Mouse (Mus musculus) thymus, postnatal 4 days (tissue): ENCODE data around the gene Igfbp5.

ENCODE experiments used
- DNase-seq: peaks from one replicate; pipeline ENCODE4 v3.0.0; 2021

Gene Igfbp5

DNA sequence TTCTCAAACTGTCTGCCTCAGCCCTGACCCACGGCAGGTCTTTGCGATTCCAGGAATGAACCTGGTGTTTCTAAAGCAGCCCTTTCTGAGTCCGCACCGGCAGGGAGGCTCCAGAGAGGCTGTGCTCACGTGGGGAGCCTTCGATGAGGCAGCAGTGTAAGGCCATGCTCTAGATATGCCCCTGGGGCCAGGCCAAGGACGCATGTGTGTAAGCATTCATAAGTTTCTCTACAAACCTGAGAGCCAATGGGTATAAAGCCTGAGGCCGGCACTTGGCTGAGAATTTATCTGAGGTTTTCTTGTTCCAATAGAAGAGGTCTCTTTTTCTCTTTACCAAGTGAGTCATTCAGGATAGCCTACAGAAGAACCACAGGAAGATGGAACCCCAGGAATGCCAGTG, 35.3 kb downstream of the Igfbp5 start:
- no peak for DNase-seq

GRCm38 (mm10) chr1:72833563-72833962, 41.1 kb downstream of the Igfbp5 start:
- DNase-seq = no peak

DNA sequence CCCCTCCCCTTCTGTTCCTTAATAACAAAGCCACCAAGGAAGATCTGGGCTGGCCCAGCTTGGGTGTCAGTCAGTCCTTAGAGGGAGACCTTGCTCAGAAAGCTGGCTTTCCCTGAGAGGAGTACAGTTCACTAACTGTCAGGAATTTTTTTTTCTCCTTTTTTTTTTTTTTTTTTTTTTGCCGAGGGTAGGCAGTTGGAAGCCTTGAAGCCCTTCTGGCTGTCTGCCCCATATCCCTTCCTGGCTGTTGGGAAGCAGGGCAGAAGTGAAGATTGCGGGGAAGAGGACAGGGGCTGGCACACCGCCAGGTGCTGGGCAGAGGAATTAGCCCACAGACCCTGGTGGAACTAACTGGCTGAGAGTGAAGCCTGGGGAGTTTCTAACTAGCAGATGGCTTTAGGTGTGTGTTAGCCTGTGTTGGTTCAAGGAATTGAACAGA, 42.0 kb downstream of the Igfbp5 start:
- DNase-seq = no peak

DNA sequence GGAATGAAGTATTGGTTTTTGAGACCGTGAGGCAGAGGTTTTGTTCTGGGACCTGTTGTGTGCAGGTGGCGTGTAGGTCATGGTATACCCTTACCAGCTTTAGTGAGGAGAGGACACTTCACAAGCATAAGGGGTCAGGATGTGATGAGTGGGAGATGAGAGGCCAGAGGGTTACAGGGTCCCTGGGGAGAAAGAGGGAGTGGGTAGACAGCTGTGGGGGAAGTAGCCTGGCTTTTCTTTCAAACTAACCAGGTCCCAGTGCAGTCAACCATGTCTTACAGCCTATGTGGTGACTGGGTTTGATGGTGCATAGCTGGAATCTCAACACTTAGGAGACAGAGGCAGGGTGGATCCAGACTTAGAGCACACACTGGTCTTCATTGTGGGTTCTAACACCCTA, 44.2 kb downstream of the Igfbp5 start:
- DNase-seq = no peak

DNA sequence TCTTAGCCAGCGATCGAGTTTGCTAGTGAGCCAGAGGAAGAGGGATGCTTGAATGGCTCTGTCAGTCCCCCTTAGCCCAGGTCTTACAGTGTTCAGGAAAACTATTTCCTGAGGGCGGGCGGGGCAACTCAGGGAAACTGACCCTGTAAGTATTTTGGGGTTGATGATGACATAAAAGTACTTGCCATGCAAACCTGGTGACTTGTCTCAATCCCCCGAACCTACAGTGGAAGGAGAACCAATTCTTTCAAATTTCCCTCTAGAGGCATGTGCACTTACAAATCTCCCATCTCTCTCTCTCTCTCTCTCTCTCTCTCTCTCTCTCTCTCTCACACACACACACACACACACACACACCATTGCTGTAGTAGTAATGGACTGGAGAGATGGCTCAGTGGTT, 45.8 kb downstream of the Igfbp5 start:
- no peak for DNase-seq

GRCm38 (mm10) chr1:72827411-72828315, 47.0 kb downstream of the Igfbp5 start:
- no peak for DNase-seq

- DNase-seq = no peak
Observed at GRCm38 (mm10) chr1:72826931-72827330, 47.8 kb downstream of the Igfbp5 start.

- DNase-seq = no peak
Observed at GRCm38 (mm10) chr1:72826446-72826845, 48.2 kb downstream of the Igfbp5 start.

- DNase-seq = no peak
Observed at GRCm38 (mm10) chr1:72825921-72826320, 48.8 kb downstream of the Igfbp5 start.

GRCm38 (mm10) chr1:72825286-72825685, 49.4 kb downstream of the Igfbp5 start:
- no peak for DNase-seq

- peak; percentile 16 for DNase-seq
Observed at GRCm38 (mm10) chr1:72824707-72825101, 50.0 kb downstream of the Igfbp5 start.

- no peak for DNase-seq
Observed at GRCm38 (mm10) chr1:72823751-72824706, 50.7 kb downstream of the Igfbp5 start, which contains the start of gene Igfbp2. Gene Igfbp2 (plus strand): TSS chr1:72824503.

- no peak for DNase-seq
Observed at GRCm38 (mm10) chr1:72822893-72823292, 51.8 kb downstream of the Igfbp5 start.

DNA sequence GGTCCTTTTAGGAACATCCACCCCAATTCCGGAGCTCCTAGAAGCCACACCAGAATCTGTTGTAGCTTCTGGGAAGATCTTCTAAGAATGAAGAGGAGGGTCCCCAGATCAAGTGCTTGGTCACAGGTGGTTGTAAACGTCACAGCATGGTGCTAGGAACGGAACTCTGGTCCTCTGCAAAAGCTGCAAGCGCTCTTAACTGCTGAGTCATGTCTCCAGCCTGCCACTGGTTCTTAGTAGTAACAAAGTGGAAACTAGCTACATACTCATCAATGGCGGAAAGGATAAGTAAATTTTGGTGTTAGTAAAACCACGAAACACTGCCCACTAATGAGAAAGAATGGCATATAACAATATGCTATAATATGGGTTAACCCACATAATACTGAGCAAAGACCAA, 54.7 kb downstream of the Igfbp5 start:
- DNase-seq = no peak

DNA sequence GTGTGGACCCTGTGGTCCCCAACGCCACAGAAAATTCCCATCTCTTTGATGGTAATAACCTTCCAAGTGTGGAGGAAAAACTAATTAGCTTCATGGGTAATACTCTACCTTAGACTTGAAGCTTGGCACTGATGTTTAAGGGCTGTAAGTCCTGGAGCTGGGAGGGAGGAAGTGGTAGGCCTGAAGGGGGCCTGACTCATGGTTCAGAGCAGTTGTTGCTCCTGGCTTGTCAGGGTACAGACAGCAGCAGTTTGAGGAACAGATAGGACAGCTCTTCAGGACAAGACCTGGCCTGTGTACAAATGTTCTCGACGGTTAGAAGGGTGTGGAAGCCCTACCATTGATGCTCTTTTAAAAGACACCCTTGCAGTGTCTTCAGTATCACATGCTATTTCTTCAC, 59.1 kb downstream of the Igfbp5 start:
- no peak for DNase-seq

DNA sequence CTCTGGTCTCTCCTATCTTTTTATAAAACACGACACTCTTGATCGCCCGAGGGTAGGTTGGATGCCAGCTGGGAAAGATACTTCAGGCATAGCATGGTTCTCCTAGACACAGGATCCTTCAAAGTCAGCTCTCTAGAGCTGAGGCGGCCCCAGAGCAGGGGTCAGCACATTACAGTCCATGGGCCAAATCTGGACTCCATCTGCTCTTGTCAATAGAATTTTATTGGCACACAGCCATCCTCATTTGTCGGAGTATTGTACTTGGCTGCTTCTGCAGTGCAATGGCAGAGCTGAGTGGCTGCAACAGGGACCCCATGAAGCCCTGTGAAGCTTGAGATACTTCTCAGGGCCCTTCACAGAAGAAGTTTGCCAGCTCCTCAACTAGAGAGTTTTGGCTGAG, 59.5 kb downstream of the Igfbp5 start:
- DNase-seq = no peak

- DNase-seq = no peak
Observed at GRCm38 (mm10) chr1:72813639-72814403, 60.9 kb downstream of the Igfbp5 start.

DNA sequence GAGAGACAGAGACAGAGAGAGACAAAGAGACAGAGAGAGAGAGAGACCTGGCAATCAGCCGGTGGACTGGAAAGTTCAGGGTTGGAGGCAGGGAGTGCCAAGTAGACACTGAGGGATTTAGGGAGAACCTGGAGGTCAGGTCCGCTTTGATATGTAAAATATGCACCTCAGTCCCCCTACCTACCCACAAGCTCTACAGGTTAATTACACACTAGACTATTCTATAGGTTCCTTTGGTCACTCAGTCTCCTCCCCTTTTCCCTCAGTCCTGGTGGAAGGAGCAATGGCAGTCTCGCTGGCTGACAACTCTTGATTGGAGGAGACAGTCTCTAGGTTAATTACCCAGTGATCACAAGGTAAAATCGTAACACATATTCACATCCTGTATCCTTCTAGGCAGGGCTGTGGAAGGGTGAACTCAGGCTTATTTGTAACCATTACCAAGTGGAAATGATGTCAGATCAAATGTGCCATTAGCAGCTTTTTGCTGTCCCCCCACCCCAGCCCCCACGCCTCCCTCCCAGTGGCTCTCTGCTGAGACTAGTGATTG, 61.5 kb downstream of the Igfbp5 start:
- no peak for DNase-seq

DNA sequence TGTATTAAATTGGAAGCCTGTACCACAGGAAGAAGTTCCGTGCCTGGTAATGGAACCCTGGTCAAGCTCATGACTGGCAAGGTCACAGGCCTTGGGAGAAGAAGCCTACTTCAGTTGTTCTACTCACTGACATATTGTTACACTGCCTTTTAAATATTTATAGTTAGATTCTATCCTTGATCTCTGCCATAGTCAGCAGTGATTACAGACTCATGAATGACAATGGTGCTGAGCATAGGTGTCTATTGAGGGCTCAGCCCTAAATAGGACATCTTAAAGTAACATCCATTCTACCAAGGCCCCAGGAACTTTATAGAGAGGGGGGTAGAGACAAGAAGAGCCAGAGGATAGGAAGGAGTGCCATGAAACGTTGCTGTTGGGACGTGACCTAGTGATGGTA, 63.6 kb downstream of the Igfbp5 start:
- DNase-seq = no peak

DNA sequence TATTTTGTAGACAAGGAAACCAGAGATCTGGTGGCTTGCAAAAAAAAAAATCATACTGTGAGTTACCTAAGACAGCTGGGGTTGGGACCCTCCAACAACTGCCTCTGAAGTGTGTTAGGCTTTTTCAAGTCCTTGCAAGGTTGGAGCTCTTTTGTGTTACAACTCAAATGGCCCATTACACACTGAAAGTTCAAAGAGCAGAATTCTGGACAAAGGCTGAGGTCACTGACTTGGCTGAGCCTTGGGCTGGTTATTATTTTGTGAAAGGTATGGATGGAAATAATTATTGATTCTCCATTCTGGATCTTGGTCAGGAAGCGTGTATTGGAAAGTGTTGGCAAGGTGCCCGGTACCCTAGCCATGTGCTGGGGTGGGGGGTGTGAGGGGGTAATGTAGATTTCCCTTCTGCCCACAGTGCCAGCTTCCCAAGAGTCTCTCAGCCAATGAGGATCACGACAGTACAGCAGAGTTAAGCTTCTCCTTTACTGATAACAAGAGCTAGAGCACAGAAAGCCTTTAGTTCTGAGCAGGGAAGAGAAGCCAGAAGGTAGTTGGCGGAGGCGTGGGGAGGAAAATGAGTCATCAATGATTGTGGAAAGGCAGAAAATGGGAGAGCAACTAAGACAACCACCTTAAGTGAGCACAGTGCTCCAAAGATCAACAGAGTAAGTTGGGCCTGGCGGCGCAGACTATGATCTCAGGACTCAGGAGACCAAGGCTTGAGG, 64.6 kb downstream of the Igfbp5 start:
- no peak for DNase-seq

DNA sequence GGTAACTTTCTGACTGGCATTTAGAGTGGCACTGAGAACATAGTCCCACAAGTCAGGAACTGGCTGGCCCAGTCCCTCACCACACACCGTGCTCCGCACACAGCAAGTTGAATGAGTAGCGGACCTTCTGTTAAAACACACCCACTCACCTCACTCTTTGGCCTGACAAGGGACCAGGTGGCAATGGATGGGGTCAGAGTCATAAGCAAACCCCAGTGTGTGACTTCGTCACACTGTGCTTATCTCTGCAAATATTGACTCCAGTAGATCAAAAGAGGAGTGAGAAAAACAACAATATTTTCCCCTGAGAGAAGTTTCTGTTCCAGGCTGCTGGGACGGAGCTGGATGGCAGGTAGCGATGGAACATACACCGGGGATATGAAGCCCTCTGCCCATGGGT, 65.4 kb downstream of the Igfbp5 start:
- no peak for DNase-seq
